Mouse (Mus musculus): ENCODE measurements around the gene Il1r1. TPM values are rescaled to one million over a fixed set of nuclear protein-coding genes. Genes with fewer than 3 reads are reported as not detected.

Gene Il1r1
- polyA plus RNA-seq, 1 experiment from 2014 or later = 0.51 TPM

GRCm38 (mm10) chr1:40223591-40223990 is 1.3 kb upstream of the Il1r1 start:
- Histone ChIP-seq H3K27me3 (ENCODE audit: control insufficient read depth, insufficient read depth, low read length) (no peaks in the 10 kb centered on the region), H3K9me3 (ENCODE audit: control insufficient read depth, low read length) (no peaks in the 10 kb centered on the region), H3K4me3 (ENCODE audit: low read depth, low read length) (no peak overlapping the region), H3K9ac (replicated peaks; ENCODE audit: low read depth, low read length) (no peak overlapping the region), H3K27ac (ENCODE audit: low read depth, low read length) (no peak overlapping the region), H3K4me1 (ENCODE audit: control insufficient read depth, insufficient read depth, low read length) (no peaks in the 10 kb centered on the region), H3K36me3 (ENCODE audit: control insufficient read depth, insufficient read depth, low read length) (no peaks in the 10 kb centered on the region), H3K4me2 (ENCODE audit: low read depth, low read length) (no peak overlapping the region)
- 81% methylated on average over 2 of the region's 2 CpGs for WGBS
- no peak for ATAC-seq (ENCODE audit: low read depth)

- 73% methylated on average over 2 of the region's 2 CpGs for WGBS
- no peak overlapping the region for H3K4me3 ChIP-seq (ENCODE audit: low read depth, low read length)
- H3K9me3 ChIP-seq (ENCODE audit: control insufficient read depth, low read length) = no peaks in the 10 kb centered on the region
- no peak overlapping the region for H3K4me2 ChIP-seq (ENCODE audit: low read depth, low read length)
- H3K27me3 ChIP-seq (ENCODE audit: control insufficient read depth, insufficient read depth, low read length) = no peaks in the 10 kb centered on the region
- no peak overlapping the region for H3K27ac ChIP-seq (ENCODE audit: low read depth, low read length)
- no peak overlapping the region for H3K9ac ChIP-seq (replicated peaks; ENCODE audit: low read depth, low read length)
- no peaks in the 10 kb centered on the region for H3K36me3 ChIP-seq (ENCODE audit: control insufficient read depth, insufficient read depth, low read length)
- H3K4me1 ChIP-seq (ENCODE audit: control insufficient read depth, insufficient read depth, low read length) = no peaks in the 10 kb centered on the region
- ATAC-seq (ENCODE audit: low read depth) = no peak
Observed at GRCm38 (mm10) chr1:40225580-40225979, 700 bp downstream of the Il1r1 start.

- no peaks in the 10 kb centered on the region for H3K4me1 ChIP-seq (ENCODE audit: control insufficient read depth, insufficient read depth, low read length)
- H3K4me2 ChIP-seq (ENCODE audit: low read depth, low read length) = no peak overlapping the region
- no peak overlapping the region for H3K4me3 ChIP-seq (ENCODE audit: low read depth, low read length)
- H3K9ac ChIP-seq (replicated peaks; ENCODE audit: low read depth, low read length) = no peak overlapping the region
- no peaks in the 10 kb centered on the region for H3K36me3 ChIP-seq (ENCODE audit: control insufficient read depth, insufficient read depth, low read length)
- 85% methylated on average over 3 of the region's 3 CpGs for WGBS
- H3K27me3 ChIP-seq (ENCODE audit: control insufficient read depth, insufficient read depth, low read length) = no peaks in the 10 kb centered on the region
- no peak overlapping the region for H3K27ac ChIP-seq (ENCODE audit: low read depth, low read length)
- no peak for ATAC-seq (ENCODE audit: low read depth)
- H3K9me3 ChIP-seq (ENCODE audit: control insufficient read depth, low read length) = no peaks in the 10 kb centered on the region
Observed at GRCm38 (mm10) chr1:40229033-40229432, 4.2 kb downstream of the Il1r1 start.

- Histone ChIP-seq H3K9me3 (ENCODE audit: control insufficient read depth, low read length) (no peaks in the 10 kb centered on the region), H3K27ac (ENCODE audit: low read depth, low read length) (no peak overlapping the region), H3K4me1 (ENCODE audit: control insufficient read depth, insufficient read depth, low read length) (no peaks in the 10 kb centered on the region), H3K4me3 (ENCODE audit: low read depth, low read length) (no peak overlapping the region), H3K9ac (replicated peaks; ENCODE audit: low read depth, low read length) (no peak overlapping the region), H3K36me3 (ENCODE audit: control insufficient read depth, insufficient read depth, low read length) (no peaks in the 10 kb centered on the region), H3K27me3 (ENCODE audit: control insufficient read depth, insufficient read depth, low read length) (no peaks in the 10 kb centered on the region), H3K4me2 (ENCODE audit: low read depth, low read length) (no peak overlapping the region)
- ATAC-seq (ENCODE audit: low read depth) = no peak
- WGBS = 96% methylated on average over 3 of the region's 3 CpGs
Observed at GRCm38 (mm10) chr1:40229771-40230280, 4.9 kb downstream of the Il1r1 start.

GRCm38 (mm10) chr1:40230336-40230735 is 5.5 kb downstream of the Il1r1 start:
- Histone ChIP-seq H3K4me3 (ENCODE audit: low read depth, low read length) (no peak overlapping the region), H3K27ac (ENCODE audit: low read depth, low read length) (no peak overlapping the region), H3K36me3 (ENCODE audit: control insufficient read depth, insufficient read depth, low read length) (no peaks in the 10 kb centered on the region), H3K4me2 (ENCODE audit: low read depth, low read length) (no peak overlapping the region), H3K4me1 (ENCODE audit: control insufficient read depth, insufficient read depth, low read length) (no peaks in the 10 kb centered on the region), H3K27me3 (ENCODE audit: control insufficient read depth, insufficient read depth, low read length) (no peaks in the 10 kb centered on the region), H3K9me3 (ENCODE audit: control insufficient read depth, low read length) (no peaks in the 10 kb centered on the region), H3K9ac (replicated peaks; ENCODE audit: low read depth, low read length) (no peak overlapping the region)
- ATAC-seq (ENCODE audit: low read depth) = no peak
- WGBS = 86% methylated on average over 7 of the region's 7 CpGs

- no peak overlapping the region for H3K27ac ChIP-seq (ENCODE audit: low read depth, low read length)
- H3K9me3 ChIP-seq (ENCODE audit: control insufficient read depth, low read length) = no peaks in the 10 kb centered on the region
- no peak overlapping the region for H3K4me2 ChIP-seq (ENCODE audit: low read depth, low read length)
- no peak overlapping the region for H3K9ac ChIP-seq (replicated peaks; ENCODE audit: low read depth, low read length)
- no peak overlapping the region for H3K4me3 ChIP-seq (ENCODE audit: low read depth, low read length)
- no peaks in the 10 kb centered on the region for H3K4me1 ChIP-seq (ENCODE audit: control insufficient read depth, insufficient read depth, low read length)
- 82% methylated on average over 3 of the region's 3 CpGs for WGBS
- no peak for ATAC-seq (ENCODE audit: low read depth)
- no peaks in the 10 kb centered on the region for H3K27me3 ChIP-seq (ENCODE audit: control insufficient read depth, insufficient read depth, low read length)
- no peaks in the 10 kb centered on the region for H3K36me3 ChIP-seq (ENCODE audit: control insufficient read depth, insufficient read depth, low read length)
Observed at GRCm38 (mm10) chr1:40231116-40231515, 6.2 kb downstream of the Il1r1 start.

- Histone ChIP-seq H3K4me2 (ENCODE audit: low read depth, low read length) (no peak overlapping the region), H3K9me3 (ENCODE audit: control insufficient read depth, low read length) (no peaks in the 10 kb centered on the region), H3K4me3 (ENCODE audit: low read depth, low read length) (no peak overlapping the region), H3K4me1 (ENCODE audit: control insufficient read depth, insufficient read depth, low read length) (no peaks in the 10 kb centered on the region), H3K9ac (replicated peaks; ENCODE audit: low read depth, low read length) (no peak overlapping the region), H3K27ac (ENCODE audit: low read depth, low read length) (no peak overlapping the region), H3K36me3 (ENCODE audit: control insufficient read depth, insufficient read depth, low read length) (no peaks in the 10 kb centered on the region), H3K27me3 (ENCODE audit: control insufficient read depth, insufficient read depth, low read length) (no peaks in the 10 kb centered on the region)
- WGBS = 77% methylated on average over 7 of the region's 7 CpGs
- no peak for ATAC-seq (ENCODE audit: low read depth)
Observed at GRCm38 (mm10) chr1:40233217-40233616, 8.3 kb downstream of the Il1r1 start.

GRCm38 (mm10) chr1:40233621-40234020 is 8.7 kb downstream of the Il1r1 start:
- Histone ChIP-seq H3K27me3 (ENCODE audit: control insufficient read depth, insufficient read depth, low read length) (no peaks in the 10 kb centered on the region), H3K4me2 (ENCODE audit: low read depth, low read length) (no peak overlapping the region), H3K4me3 (ENCODE audit: low read depth, low read length) (no peak overlapping the region), H3K9me3 (ENCODE audit: control insufficient read depth, low read length) (no peaks in the 10 kb centered on the region), H3K9ac (replicated peaks; ENCODE audit: low read depth, low read length) (no peak overlapping the region), H3K4me1 (ENCODE audit: control insufficient read depth, insufficient read depth, low read length) (no peaks in the 10 kb centered on the region), H3K36me3 (ENCODE audit: control insufficient read depth, insufficient read depth, low read length) (no peaks in the 10 kb centered on the region), H3K27ac (ENCODE audit: low read depth, low read length) (no peak overlapping the region)
- no peak for ATAC-seq (ENCODE audit: low read depth)
- 84% methylated on average over 3 of the region's 3 CpGs for WGBS

GRCm38 (mm10) chr1:40235597-40236249 is 10.8 kb downstream of the Il1r1 start:
- no peaks in the 10 kb centered on the region for H3K9me3 ChIP-seq (ENCODE audit: control insufficient read depth, low read length)
- H3K4me1 ChIP-seq (ENCODE audit: control insufficient read depth, insufficient read depth, low read length) = no peaks in the 10 kb centered on the region
- no peak overlapping the region for H3K27ac ChIP-seq (ENCODE audit: low read depth, low read length)
- no peak overlapping the region for H3K9ac ChIP-seq (replicated peaks; ENCODE audit: low read depth, low read length)
- H3K27me3 ChIP-seq (ENCODE audit: control insufficient read depth, insufficient read depth, low read length) = no peaks in the 10 kb centered on the region
- no peaks in the 10 kb centered on the region for H3K36me3 ChIP-seq (ENCODE audit: control insufficient read depth, insufficient read depth, low read length)
- ATAC-seq (ENCODE audit: low read depth) = no peak
- 82% methylated on average over 5 of the region's 5 CpGs for WGBS
- no peak overlapping the region for H3K4me3 ChIP-seq (ENCODE audit: low read depth, low read length)
- H3K4me2 ChIP-seq (ENCODE audit: low read depth, low read length) = no peak overlapping the region

Data from neural tube, embryonic 14.5 days (tissue).